Mouse (Mus musculus): Measurements from ENCODE around the gene Hsf5. TPM values are rescaled to one million over a fixed set of nuclear protein-coding genes. Genes with fewer than 3 reads are reported as not detected.
A peak's percentile ranks its signal among the peaks of the same experiment; 100 is the strongest.

Gene Hsf5
- polyA plus RNA-seq, 1 experiment from 2014 or later, result 0.14 TPM

DNA sequence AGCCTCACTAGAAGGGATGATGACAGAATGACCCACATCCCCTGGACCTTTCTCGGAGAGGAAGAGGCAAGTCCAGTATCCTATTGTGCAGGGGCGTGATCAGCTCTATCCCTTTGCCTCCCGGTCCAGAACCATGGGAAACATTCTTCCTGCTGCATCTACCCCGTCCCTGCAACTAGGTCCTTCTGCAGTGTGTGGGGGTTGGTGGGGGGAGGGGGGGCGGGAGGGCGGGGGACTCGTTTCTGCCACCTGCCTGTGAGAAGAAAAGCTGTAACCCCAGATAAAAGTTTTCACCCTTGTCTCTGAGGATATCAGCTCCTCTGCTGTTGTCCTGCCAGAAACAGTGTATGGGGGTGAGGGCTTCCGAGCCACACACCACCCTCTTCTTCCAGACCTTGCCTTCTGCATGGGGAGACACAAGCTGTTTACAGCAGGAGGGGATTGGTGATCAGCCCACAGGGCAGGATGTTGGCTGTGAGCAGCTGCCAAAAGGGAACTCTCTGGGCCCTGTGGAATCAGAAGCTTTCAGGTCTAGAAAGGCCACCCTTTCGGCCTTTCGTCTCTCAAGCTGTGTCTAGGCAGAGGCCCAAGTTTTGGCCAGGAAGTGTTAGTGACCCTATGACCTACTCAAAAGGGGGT is 37.9 kb upstream of the Hsf5 start:
- Histone ChIP-seq H3K4me1 (ENCODE audit: control insufficient read depth, insufficient read depth, low read length) (peaks cover 5% of the 10 kb centered on the region; the same call in 1 of the 2 replicates), H3K9me3 (replicated peaks; ENCODE audit: control insufficient read depth, low read length) (no peaks in the 10 kb centered on the region), H3K27me3 (ENCODE audit: control insufficient read depth, insufficient read depth, low read length) (no peaks in the 10 kb centered on the region), H3K27ac (ENCODE audit: low read length) (peak overlapping the region; percentile 29; the same call in 1 of the 2 replicates), H3K36me3 (ENCODE audit: control insufficient read depth, insufficient read depth, low read length) (no peaks in the 10 kb centered on the region), H3K4me3 (replicated peaks; ENCODE audit: low read length) (peak overlapping the region; percentile 56), H3K9ac (ENCODE audit: low read length) (peak overlapping the region; percentile 64; the same call in 1 of the 2 replicates), H3K4me2 (ENCODE audit: low read depth, low read length) (peak overlapping the region; percentile 83)
- ATAC-seq (ENCODE audit: insufficient read depth, low FRiP score), result peak; percentile 44; the same call in 1 of the 2 replicates
- WGBS, result 21% methylated on average over 10 of the region's 10 CpGs

DNA sequence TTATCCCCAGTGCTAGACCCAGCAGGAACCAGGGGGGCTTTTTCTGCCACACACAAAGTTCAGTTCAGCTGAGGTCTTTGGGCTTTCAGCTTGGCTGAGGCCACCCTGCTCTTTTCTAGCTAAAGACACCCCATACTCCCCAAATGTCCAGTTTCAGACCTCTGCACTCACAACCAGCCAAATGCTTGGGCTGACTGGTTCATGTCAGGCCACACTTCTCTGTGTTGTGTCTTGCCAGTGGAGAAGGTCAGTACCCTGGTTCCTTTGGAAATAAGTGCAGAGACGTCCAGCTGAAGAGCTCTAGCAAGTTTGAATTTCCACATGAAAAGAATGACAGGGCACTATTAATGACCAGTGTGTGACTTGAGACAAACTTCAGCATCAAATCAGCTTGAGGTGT is 37.3 kb upstream of the Hsf5 start:
- Histone ChIP-seq H3K4me2 (ENCODE audit: low read depth, low read length) (no peak overlapping the region), H3K4me3 (replicated peaks; ENCODE audit: low read length) (no peak overlapping the region), H3K36me3 (ENCODE audit: control insufficient read depth, insufficient read depth, low read length) (no peaks in the 10 kb centered on the region)

DNA sequence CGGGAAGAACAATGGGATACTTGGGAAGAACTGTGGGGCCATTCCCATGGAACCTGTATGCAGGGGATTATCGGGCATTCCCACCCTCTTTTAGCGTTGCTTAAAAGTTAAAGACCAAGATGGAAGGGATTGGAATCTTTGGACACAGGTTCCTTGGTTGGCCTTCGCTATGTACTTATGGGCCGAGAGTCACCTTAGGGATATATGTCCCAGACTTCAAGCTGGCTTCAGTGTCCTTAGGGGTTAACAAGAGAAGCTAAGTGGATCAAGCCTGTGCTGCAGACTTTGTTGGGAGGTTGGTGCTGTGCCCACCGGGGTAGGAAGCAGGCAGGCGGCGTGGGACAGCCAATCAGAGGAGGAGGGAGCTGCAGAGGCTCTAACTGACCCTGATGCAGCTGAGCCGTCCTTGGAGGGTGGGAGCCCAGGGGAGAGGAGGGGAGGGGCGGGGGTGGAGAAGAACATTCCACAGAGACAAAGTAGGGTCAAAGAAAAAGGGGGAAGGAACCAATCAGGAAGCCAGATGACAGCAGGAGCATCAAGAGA is 36.4 kb upstream of the Hsf5 start:
- no peak overlapping the region for H3K9ac ChIP-seq (ENCODE audit: low read length)
- H3K4me3 ChIP-seq (replicated peaks; ENCODE audit: low read length), result no peak overlapping the region
- H3K4me1 ChIP-seq (ENCODE audit: control insufficient read depth, insufficient read depth, low read length), result peaks cover 5% of the 10 kb centered on the region; the same call in 1 of the 2 replicates
- WGBS, result 47% methylated on average over 10 of the region's 10 CpGs
- no peak overlapping the region for H3K4me2 ChIP-seq (ENCODE audit: low read depth, low read length)
- H3K36me3 ChIP-seq (ENCODE audit: control insufficient read depth, insufficient read depth, low read length), result no peaks in the 10 kb centered on the region
- no peak for ATAC-seq (ENCODE audit: insufficient read depth, low FRiP score)
- H3K9me3 ChIP-seq (replicated peaks; ENCODE audit: control insufficient read depth, low read length), result no peaks in the 10 kb centered on the region
- no peak overlapping the region for H3K27ac ChIP-seq (ENCODE audit: low read length)
- H3K27me3 ChIP-seq (ENCODE audit: control insufficient read depth, insufficient read depth, low read length), result no peaks in the 10 kb centered on the region

More for the DNA sequence above, 37.3 kb upstream of the Hsf5 start:
- no peak for ATAC-seq (ENCODE audit: insufficient read depth, low FRiP score)
- peaks cover 5% of the 10 kb centered on the region; the same call in 1 of the 2 replicates for H3K4me1 ChIP-seq (ENCODE audit: control insufficient read depth, insufficient read depth, low read length)
- H3K9me3 ChIP-seq (replicated peaks; ENCODE audit: control insufficient read depth, low read length), result no peaks in the 10 kb centered on the region
- H3K27ac ChIP-seq (ENCODE audit: low read length), result peak overlapping the region; percentile 13; the same call in 1 of the 2 replicates
- H3K27me3 ChIP-seq (ENCODE audit: control insufficient read depth, insufficient read depth, low read length), result no peaks in the 10 kb centered on the region
- WGBS, result 53% methylated on average over 1 of the region's 1 CpGs
- H3K9ac ChIP-seq (ENCODE audit: low read length), result no peak overlapping the region

GRCm38 (mm10) chr11:87581161-87581865 is 35.7 kb upstream of the Hsf5 start:
- no peak for ATAC-seq (ENCODE audit: insufficient read depth, low FRiP score)
- 83% methylated on average over 12 of the region's 12 CpGs for WGBS
- H3K4me2 ChIP-seq (ENCODE audit: low read depth, low read length), result no peak overlapping the region
- no peak overlapping the region for H3K4me3 ChIP-seq (replicated peaks; ENCODE audit: low read length)
- no peaks in the 10 kb centered on the region for H3K9me3 ChIP-seq (replicated peaks; ENCODE audit: control insufficient read depth, low read length)
- peaks cover 5% of the 10 kb centered on the region; the same call in 1 of the 2 replicates for H3K4me1 ChIP-seq (ENCODE audit: control insufficient read depth, insufficient read depth, low read length)
- no peak overlapping the region for H3K9ac ChIP-seq (ENCODE audit: low read length)
- no peak overlapping the region for H3K27ac ChIP-seq (ENCODE audit: low read length)
- no peaks in the 10 kb centered on the region for H3K36me3 ChIP-seq (ENCODE audit: control insufficient read depth, insufficient read depth, low read length)
- no peaks in the 10 kb centered on the region for H3K27me3 ChIP-seq (ENCODE audit: control insufficient read depth, insufficient read depth, low read length)

DNA sequence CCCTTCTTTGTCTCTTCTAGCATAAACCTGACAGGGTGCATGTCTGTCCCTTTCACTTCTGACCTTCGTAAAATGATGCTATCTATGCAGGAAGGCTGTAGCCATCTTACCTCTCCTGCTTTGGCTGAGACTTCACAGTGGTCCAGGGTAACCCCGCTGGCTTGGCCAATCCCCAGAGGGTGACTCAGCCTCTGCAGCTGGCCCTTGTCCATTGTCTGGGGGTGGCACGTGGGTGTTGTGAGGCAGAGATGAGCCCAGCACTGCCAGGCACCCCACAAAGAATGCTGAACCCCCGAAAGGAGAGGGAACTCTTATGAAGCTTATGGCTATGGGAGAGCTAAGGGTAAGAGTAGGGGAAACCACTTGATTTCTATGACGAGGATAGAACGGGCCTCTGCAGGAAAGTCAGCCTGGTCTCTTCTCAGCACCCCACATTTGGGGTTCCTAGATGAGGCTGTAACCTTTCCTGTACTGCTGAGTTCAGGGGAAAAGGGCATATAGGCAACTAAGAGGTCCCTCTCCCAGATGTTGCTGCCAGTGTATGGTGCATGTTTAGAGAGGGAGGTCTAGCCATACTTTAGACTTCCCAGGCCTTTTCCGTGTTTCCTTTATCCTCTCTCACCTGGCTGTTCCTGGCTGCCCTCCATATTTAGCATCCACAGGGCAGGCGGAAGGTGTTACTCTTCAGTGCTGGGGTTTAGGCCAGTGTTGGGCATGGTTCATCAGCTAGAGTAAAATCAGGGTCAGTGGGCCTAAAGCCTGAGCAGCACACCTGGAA is 34.8 kb upstream of the Hsf5 start:
- H3K4me1 ChIP-seq (ENCODE audit: control insufficient read depth, insufficient read depth, low read length), result peaks cover 5% of the 10 kb centered on the region; the same call in 1 of the 2 replicates

DNA sequence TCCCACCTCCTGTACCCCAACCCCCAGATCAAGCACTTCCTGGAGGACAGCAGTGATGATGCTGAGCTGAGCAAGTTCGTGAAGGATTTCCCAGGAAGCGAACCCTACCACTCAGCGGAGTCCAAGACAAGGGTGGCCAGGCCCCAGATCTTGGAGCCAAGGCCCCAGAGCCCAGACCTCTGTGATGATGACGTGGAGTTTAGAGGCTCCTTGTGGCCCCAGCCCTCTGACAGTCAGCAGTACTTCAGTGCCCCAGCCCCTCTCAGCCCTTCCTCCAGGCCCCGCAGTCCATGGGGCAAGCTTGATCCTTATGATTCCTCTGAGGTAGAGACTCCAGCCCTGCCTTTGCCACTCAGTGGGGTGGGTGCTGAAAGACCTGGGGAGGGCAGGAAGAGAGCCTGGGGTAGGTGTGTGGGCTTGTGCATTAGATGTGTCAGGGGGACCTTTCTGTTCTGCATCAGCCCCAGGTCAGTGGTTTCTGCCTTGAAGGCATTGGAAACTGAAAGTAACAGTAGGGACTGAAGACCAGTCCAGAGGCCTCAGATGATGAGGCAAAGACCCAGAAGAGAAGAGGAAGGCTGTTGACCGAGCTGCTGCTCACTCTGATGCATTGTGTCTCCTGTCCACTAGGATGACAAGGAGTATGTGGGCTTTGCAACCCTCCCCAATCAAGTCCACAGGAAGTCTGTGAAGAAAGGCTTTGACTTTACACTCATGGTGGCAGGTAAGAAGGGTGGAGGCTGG is 33.5 kb upstream of the Hsf5 start:
- no peaks in the 10 kb centered on the region for H3K4me1 ChIP-seq (ENCODE audit: control insufficient read depth, insufficient read depth, low read length)
- no peaks in the 10 kb centered on the region for H3K36me3 ChIP-seq (ENCODE audit: control insufficient read depth, insufficient read depth, low read length)
- WGBS, result 77% methylated on average over 6 of the region's 6 CpGs
- no peaks in the 10 kb centered on the region for H3K27me3 ChIP-seq (ENCODE audit: control insufficient read depth, insufficient read depth, low read length)
- H3K9ac ChIP-seq (ENCODE audit: low read length), result no peak overlapping the region
- no peak overlapping the region for H3K4me2 ChIP-seq (ENCODE audit: low read depth, low read length)
- H3K27ac ChIP-seq (ENCODE audit: low read length), result no peak overlapping the region
- H3K9me3 ChIP-seq (replicated peaks; ENCODE audit: control insufficient read depth, low read length), result no peaks in the 10 kb centered on the region
- no peak for ATAC-seq (ENCODE audit: insufficient read depth, low FRiP score)
- H3K4me3 ChIP-seq (replicated peaks; ENCODE audit: low read length), result no peak overlapping the region

More for the DNA sequence above, 34.8 kb upstream of the Hsf5 start:
- no peak for ATAC-seq (ENCODE audit: insufficient read depth, low FRiP score)
- 80% methylated on average over 8 of the region's 8 CpGs for WGBS
- Histone ChIP-seq H3K36me3 (ENCODE audit: control insufficient read depth, insufficient read depth, low read length) (no peaks in the 10 kb centered on the region), H3K9me3 (replicated peaks; ENCODE audit: control insufficient read depth, low read length) (no peaks in the 10 kb centered on the region), H3K27me3 (ENCODE audit: control insufficient read depth, insufficient read depth, low read length) (no peaks in the 10 kb centered on the region), H3K9ac (ENCODE audit: low read length) (no peak overlapping the region), H3K4me3 (replicated peaks; ENCODE audit: low read length) (no peak overlapping the region), H3K27ac (ENCODE audit: low read length) (no peak overlapping the region), H3K4me2 (ENCODE audit: low read depth, low read length) (no peak overlapping the region)

GRCm38 (mm10) chr11:87584711-87585505 is 32.1 kb upstream of the Hsf5 start:
- no peak overlapping the region for H3K9ac ChIP-seq (ENCODE audit: low read length)
- H3K4me1 ChIP-seq (ENCODE audit: control insufficient read depth, insufficient read depth, low read length), result peaks cover 2% of the 10 kb centered on the region
- H3K36me3 ChIP-seq (ENCODE audit: control insufficient read depth, insufficient read depth, low read length), result no peaks in the 10 kb centered on the region
- 0 out of 2 replicates have a peak overlapping the region, but pooled peaks have one; percentile 51 for H3K27ac ChIP-seq (ENCODE audit: low read length)
- no peaks in the 10 kb centered on the region for H3K9me3 ChIP-seq (replicated peaks; ENCODE audit: control insufficient read depth, low read length)
- no peak overlapping the region for H3K4me2 ChIP-seq (ENCODE audit: low read depth, low read length)
- H3K4me3 ChIP-seq (replicated peaks; ENCODE audit: low read length), result no peak overlapping the region
- H3K27me3 ChIP-seq (ENCODE audit: control insufficient read depth, insufficient read depth, low read length), result no peaks in the 10 kb centered on the region
- ATAC-seq (ENCODE audit: insufficient read depth, low FRiP score), result no peak
- 64% methylated on average over 10 of the region's 10 CpGs for WGBS
